Mouse (Mus musculus) megakaryocyte, embryonic 14.5 days (primary cell): ENCODE measurements around the gene Srsx. TPM values are rescaled to one million over a fixed set of nuclear protein-coding genes. Genes with fewer than 3 reads are reported as not detected.
"Not testable (repeated sequence)": the region's sequence is repeated elsewhere in the genome, so short reads cannot be mapped to it uniquely, and the experiment has no call there.

Source experiments
- H3K27me3 ChIP-seq: replicated peaks from 2 replicates; pipeline ENCODE3; 2012; ENCODE audit warnings: inconsistent platforms
- H3K36me3 ChIP-seq: replicated peaks from 2 replicates; pipeline ENCODE3; 2012; ENCODE audit warnings: low read length, inconsistent platforms, mixed read lengths
- H3K4me1 ChIP-seq: 2 replicates; pipeline ENCODE4 v1.6.1; 2012; ENCODE audit warnings: inconsistent platforms
- H3K4me3 ChIP-seq: replicated peaks from 2 replicates; pipeline ENCODE3; 2012; ENCODE audit warnings: moderate library complexity, mild to moderate bottlenecking, inconsistent platforms
- H3K9me3 ChIP-seq: 2 replicates; pipeline ENCODE4 v1.6.1; 2012; ENCODE audit warnings: inconsistent platforms
- polyA plus RNA-seq: library from polyadenylated mRNA; stranded (reverse); fragments of >175 nt; gene quantifications from 2 replicates; pipeline ENCODE4 v1.2.3, GENCODE M21; 2012; ENCODE audit warnings: low replicate concordance; ENCODE audit not compliant: insufficient read depth

Srsx gene
- not detected in 2 replicates for polyA plus RNA-seq

- H3K9me3 ChIP-seq, H3K4me1 ChIP-seq, H3K27me3 ChIP-seq, H3K36me3 ChIP-seq, H3K4me3 ChIP-seq: not testable (repeated sequence)
These were observed at the start of gene Srsx for GRCm38 (mm10) chrX:123222381-123222780. Gene Srsx, minus strand, starts transcription at chrX:123222481.

- H3K9me3 ChIP-seq, H3K27me3 ChIP-seq: not testable (repeated sequence)
These were observed 24.5 kb upstream of the Srsx start, which contains the start of gene Gm17577 for GRCm38 (mm10) chrX:123246807-123247206. Gene Gm17577, minus strand, starts transcription at chrX:123246907.

More at GRCm38 (mm10) chrX:123246807-123247206, 24.5 kb upstream of the Srsx start, which contains the start of gene Gm17577:
- not testable (repeated sequence) for H3K36me3 ChIP-seq, H3K4me3 ChIP-seq, H3K4me1 ChIP-seq

Other genes with a start within 250 kb of the Srsx start
- not detected in 2 replicates for gene Gm17521, start 192.8 kb downstream of the Srsx start, polyA plus RNA-seq
- gene Cldn34c1, start 119.0 kb downstream of the Srsx start, polyA plus RNA-seq = 0.03 TPM in 1 of 2 replicates, not detected in the other
- gene Gm17577, start 24.4 kb upstream of the Srsx start, polyA plus RNA-seq = not detected in 2 replicates